Mouse (Mus musculus): ENCODE data around the gene Chd6.

GRCm38 (mm10) chr2:160955331-160955730, 153.5 kb downstream of the Chd6 start:
- TF ChIP-seq GATA1 (IDR thresholded peaks at IDR 0.05; ENCODE audit: low read length) (no peak), TAL1 (IDR thresholded peaks at IDR 0.05; ENCODE audit: low read length) (no peak)

All from erythroblast, embryonic 14.5 days (primary cell).